16 mouse cellular contexts compared by ENCODE assay signal in genomic region chr12:111271406-111271805, GRCm38 (mm10). TPM values are rescaled to one million over a fixed set of nuclear protein-coding genes. Genes with fewer than 3 reads are reported as not detected.
A peak's percentile ranks its signal among the peaks of the same experiment; 100 is the strongest.
DNase-seq lines count a peak whose midpoint lies in the region; ATAC-seq and TF ChIP-seq lines count a peak whose summit lies in the region.
"Had no signal": no experiment of that assay in that cellular context is flagged by ENCODE, and none has a peak within 500 bp of the region (broad histone marks: within the 10 kb centered on the region; RNA-seq: fewer than 3 reads in every experiment).

No protein-coding gene starts in this region.

- peaks cover 26% of the 10 kb centered on the region for H3K4me1 ChIP-seq in heart, embryonic 16.5 days (ENCODE audit: control insufficient read depth, insufficient read depth, low read length)
- no peaks in the 10 kb centered on the region for H3K4me1 ChIP-seq in heart, adult 2 months (ENCODE audit: control insufficient read depth, insufficient read depth, low read length)
- peaks cover 18% of the 10 kb centered on the region for H3K4me1 ChIP-seq in midbrain, embryonic 11.5 days (ENCODE audit: control insufficient read depth, insufficient read depth, low read length)
- H3K4me1 ChIP-seq in midbrain, postnatal 0 days (ENCODE audit: insufficient read depth, low read length), result peaks cover 9% of the 10 kb centered on the region; the same call in 1 of the 2 replicates
- peaks cover 50% of the 10 kb centered on the region for H3K4me1 ChIP-seq in limb, embryonic 10.5 days
- peaks cover 20% of the 10 kb centered on the region for H3K4me1 ChIP-seq in stomach, embryonic 16.5 days (ENCODE audit: control insufficient read depth, insufficient read depth, low read length)
- H3K4me1 ChIP-seq in lung, adult 2 months (ENCODE audit: control insufficient read depth, insufficient read depth, low read length), result peaks cover 10% of the 10 kb centered on the region

- no peaks in the 10 kb centered on the region for H3K36me3 ChIP-seq in heart, embryonic 16.5 days (ENCODE audit: control insufficient read depth, insufficient read depth)
- H3K36me3 ChIP-seq in heart, adult 2 months (ENCODE audit: control insufficient read depth, insufficient read depth, low read length), result no peaks in the 10 kb centered on the region
- H3K36me3 ChIP-seq in midbrain, embryonic 11.5 days (ENCODE audit: control insufficient read depth, insufficient read depth, low read length), result no peaks in the 10 kb centered on the region
- H3K36me3 ChIP-seq in midbrain, postnatal 0 days (ENCODE audit: insufficient read depth, low read length), result peaks cover under 1% of the 10 kb centered on the region; the same call in 1 of the 2 replicates
- no peaks in the 10 kb centered on the region; the same call in 1 of the 2 replicates for H3K36me3 ChIP-seq in limb, embryonic 10.5 days
- H3K36me3 ChIP-seq in stomach, embryonic 16.5 days (ENCODE audit: control insufficient read depth, insufficient read depth, low read length), result no peaks in the 10 kb centered on the region

- H3K9ac ChIP-seq in heart, embryonic 16.5 days (ENCODE audit: low read length), result no peak overlapping the region
- H3K9ac ChIP-seq in heart, adult 2 months (ENCODE audit: low read depth, low read length), result no peak overlapping the region
- H3K9ac ChIP-seq in midbrain, embryonic 11.5 days (ENCODE audit: low read length), result no peak overlapping the region
- no peak overlapping the region for H3K9ac ChIP-seq in midbrain, postnatal 0 days (replicated peaks; ENCODE audit: low read length, poor library complexity, severe bottlenecking)
- H3K9ac ChIP-seq in stomach, embryonic 16.5 days (ENCODE audit: low read length), result no peak overlapping the region

- H3K4me2 ChIP-seq in heart, embryonic 16.5 days (ENCODE audit: low read depth, low read length), result peak overlapping the region; percentile 33
- no peak overlapping the region for H3K4me2 ChIP-seq in midbrain, embryonic 11.5 days
- H3K4me2 ChIP-seq in midbrain, postnatal 0 days (ENCODE audit: low read depth, low read length, poor library complexity, severe bottlenecking), result no peak overlapping the region
- peak overlapping the region; percentile 32 for H3K4me2 ChIP-seq in stomach, embryonic 16.5 days (ENCODE audit: low read depth, low read length)

- ATAC-seq in heart, embryonic 16.5 days (replicated peaks; ENCODE audit: extremely low read depth, insufficient read depth, low FRiP score), result no peak
- no peak for ATAC-seq in midbrain, embryonic 11.5 days (ENCODE audit: low FRiP score)
- ATAC-seq in midbrain, postnatal 0 days (ENCODE audit: low FRiP score), result no peak
- ATAC-seq in stomach, embryonic 16.5 days (ENCODE audit: insufficient read depth, low FRiP score), result no peak
- ATAC-seq: activated CD4-positive, CD25-positive, alpha-beta regulatory T cell, adult 4 months; CD4-positive, CD25-positive, alpha-beta regulatory T cell, adult 4 months; hindbrain, embryonic 16.5 days had no signal

- TF ChIP-seq POLR2A in heart, adult 2 months (IDR thresholded peaks at IDR 0.05; ENCODE audit: insufficient read depth, low read depth, low read length), result no peak
- TF ChIP-seq POLR2A in lung, adult 2 months (IDR thresholded peaks at IDR 0.05; ENCODE audit: borderline replicate concordance, extremely low read depth, low read depth, low read length), result no peak

- TF ChIP-seq CTCF in heart, adult 2 months (IDR thresholded peaks at IDR 0.05), result no peak
- TF ChIP-seq CTCF in midbrain, postnatal 0 days (IDR thresholded peaks at IDR 0.05), result no peak
- TF ChIP-seq CTCF in lung, adult 2 months (IDR thresholded peaks at IDR 0.05; ENCODE audit: insufficient read depth, low read length), result no peak

- H3K27ac ChIP-seq in heart, embryonic 16.5 days (ENCODE audit: low read length), result no peak overlapping the region
- no peak overlapping the region for H3K27ac ChIP-seq in heart, adult 2 months
- no peak overlapping the region for H3K27ac ChIP-seq in midbrain, embryonic 11.5 days (ENCODE audit: low read depth, low read length)
- no peak overlapping the region for H3K27ac ChIP-seq in midbrain, postnatal 0 days (ENCODE audit: low read depth, low read length)
- H3K27ac ChIP-seq in limb, embryonic 10.5 days, result no peak overlapping the region
- H3K27ac ChIP-seq in stomach, embryonic 16.5 days (ENCODE audit: low read length), result no peak overlapping the region

- peaks cover 70% of the 10 kb centered on the region for H3K27me3 ChIP-seq in heart, embryonic 16.5 days (ENCODE audit: control insufficient read depth, insufficient read depth, low read length)
- peaks cover 37% of the 10 kb centered on the region for H3K27me3 ChIP-seq in heart, adult 2 months (ENCODE audit: control insufficient read depth, insufficient read depth, low read length)
- H3K27me3 ChIP-seq in midbrain, embryonic 11.5 days (ENCODE audit: control insufficient read depth, insufficient read depth, low read length), result peaks cover 70% of the 10 kb centered on the region
- peaks cover 55% of the 10 kb centered on the region for H3K27me3 ChIP-seq in midbrain, postnatal 0 days (ENCODE audit: insufficient read depth, low read length)
- H3K27me3 ChIP-seq in limb, embryonic 10.5 days (ENCODE audit: low read depth, poor library complexity, severe bottlenecking), result peaks cover 78% of the 10 kb centered on the region
- peaks cover 66% of the 10 kb centered on the region for H3K27me3 ChIP-seq in stomach, embryonic 16.5 days (ENCODE audit: control insufficient read depth, insufficient read depth, low read length)

- intact Hi-C loops in heart, adult 2 months (cut with DNase I), result loop anchor here (5.0 to 10.0 kb wide), 2 partner anchors 141 to 193 kb away; no protein-coding TSS in a partner anchor

- H3K4me3 ChIP-seq in heart, embryonic 16.5 days (ENCODE audit: low read length), result peak overlapping the region; percentile 10
- H3K4me3 ChIP-seq in heart, adult 2 months, result no peak overlapping the region
- no peak overlapping the region for H3K4me3 ChIP-seq in midbrain, embryonic 11.5 days (ENCODE audit: low read depth, low read length)
- no peak overlapping the region for H3K4me3 ChIP-seq in midbrain, postnatal 0 days (ENCODE audit: low read depth, low read length)
- H3K4me3 ChIP-seq in limb, embryonic 10.5 days, result peak overlapping the region; percentile 35
- H3K4me3 ChIP-seq in stomach, embryonic 16.5 days (replicated peaks; ENCODE audit: low read length), result peak overlapping the region; percentile 24
- H3K4me3 ChIP-seq in lung, adult 2 months (replicated peaks; ENCODE audit: extremely low read depth, low read depth, low read length), result no peak overlapping the region

- H3K9me3 ChIP-seq in heart, embryonic 16.5 days (replicated peaks; ENCODE audit: control insufficient read depth, low read length), result no peaks in the 10 kb centered on the region
- no peaks in the 10 kb centered on the region for H3K9me3 ChIP-seq in midbrain, embryonic 11.5 days (ENCODE audit: control insufficient read depth, low read length)
- no peaks in the 10 kb centered on the region for H3K9me3 ChIP-seq in midbrain, postnatal 0 days (ENCODE audit: low read length)
- H3K9me3 ChIP-seq in limb, embryonic 10.5 days (replicated peaks), result no peaks in the 10 kb centered on the region
- no peaks in the 10 kb centered on the region for H3K9me3 ChIP-seq in stomach, embryonic 16.5 days (replicated peaks; ENCODE audit: control insufficient read depth, low read length)

- no peak for DNase-seq in heart, adult 2 months
- DNase-seq in midbrain, embryonic 11.5 days (ENCODE audit: low spot score, missing footprints), result peak; percentile 86
- no peak for DNase-seq in midbrain, postnatal 0 days (ENCODE audit: low spot score)
- peak; percentile 50 for DNase-seq in limb, embryonic 10.5 days (ENCODE audit: low spot score)
- DNase-seq in gastrocnemius, postnatal 4 days (ENCODE audit: low spot score in 2 of 2), result no peak
- no peak for DNase-seq in lung, adult 2 months
- DNase-seq: embryo, embryonic 11 days; lung, postnatal 36 days; right cerebral cortex, postnatal 25 days; thymus, adult 2 months had no signal

- 6% methylated on average over 27 of the region's 28 CpGs for WGBS in heart, embryonic 16.5 days
- 6% methylated on average over 28 of the region's 28 CpGs for WGBS in heart, adult 2 months
- WGBS in midbrain, embryonic 11.5 days, result 9% methylated on average over 26 of the region's 28 CpGs
- 7% methylated on average over 23 of the region's 28 CpGs for WGBS in midbrain, postnatal 0 days
- 5% methylated on average over 28 of the region's 28 CpGs for WGBS in limb, embryonic 10.5 days
- whole genome bisulfite sequencing in stomach, embryonic 16.5 days, result 8% methylated on average over 28 of the region's 28 CpGs
- WGBS in lung, adult 2 months, result 6% methylated on average over 26 of the region's 28 CpGs

- H3K79me2 ChIP-seq in heart, adult 2 months (replicated peaks; ENCODE audit: control insufficient read depth, insufficient read depth, low read length), result no peaks in the 10 kb centered on the region

- no peak for TF ChIP-seq EP300 in heart, adult 2 months (IDR thresholded peaks at IDR 0.05; ENCODE audit: insufficient read depth, low read depth, low read length)

RNA-seq across cellular contexts. Expression of gene Amn, which starts 0.5 kb away (rescaled TPM):
- polyA plus RNA-seq in heart, embryonic 16.5 days (2015; fragmentation: Nextera tagmentation; extraction: Ambion mirVana), result 1.8 and 2.4 TPM in 2 replicates
- total RNA-seq in heart, adult 2 months (2021), result not detected
- not detected in 2 replicates for polyA plus RNA-seq in heart, adult 2 months (2012; rRNA removed)
- polyA plus RNA-seq in midbrain, embryonic 11.5 days (2014; fragmentation: Nextera tagmentation; extraction: Ambion mirVana), result 0.22 TPM in 1 of 2 replicates, not detected in the other
- total RNA-seq in midbrain, postnatal 0 days (2014; rRNA removed), result 45.2 and 65.8 TPM in 2 replicates
- polyA plus RNA-seq in midbrain, postnatal 0 days (2015; fragmentation: Nextera tagmentation; extraction: Ambion mirVana), result 82.7 and 101 TPM in 2 replicates
- 0.30 and 0.33 TPM in 2 replicates for polyA plus RNA-seq in limb, embryonic 10.5 days (2016; fragmentation: Nextera tagmentation; extraction: Ambion mirVana)
- polyA plus RNA-seq in stomach, embryonic 16.5 days (2015; fragmentation: Nextera tagmentation; extraction: Ambion mirVana), result 11.3 and 16.3 TPM in 2 replicates
- total RNA-seq in gastrocnemius, postnatal 4 days (2021), result under 1 TPM in 1 of 2 experiments, not detected in 1; 0.44 TPM
- polyA plus RNA-seq in lung, adult 2 months (2012; rRNA removed), result 0.43 and 0.66 TPM in 2 replicates
- polyA plus RNA-seq: activated CD4-positive, CD25-positive, alpha-beta regulatory T cell, adult 4 months; CD4-positive, CD25-positive, alpha-beta regulatory T cell, adult 4 months; neural tube, embryonic 11.5 days had no signal

Comparison
In these comparisons a context has a peak if more than half of its experiments do, and no peak if none do; other contexts are left out.
1. H3K4me3 ChIP-seq: peak in heart, embryonic 16.5 days (single experiment), limb, embryonic 10.5 days (single experiment) and stomach, embryonic 16.5 days (single experiment); none in heart, adult 2 months (single experiment), midbrain, embryonic 11.5 days (single experiment), midbrain, postnatal 0 days (single experiment) and lung, adult 2 months (single experiment).
2. DNase-seq: peak in midbrain, embryonic 11.5 days (single experiment) and limb, embryonic 10.5 days (single experiment); none in heart, adult 2 months (0 of 2), midbrain, postnatal 0 days (single experiment), gastrocnemius, postnatal 4 days (0 of 2) and lung, adult 2 months (single experiment).
3. H3K4me2 ChIP-seq: peak in heart, embryonic 16.5 days (single experiment) and stomach, embryonic 16.5 days (single experiment); none in midbrain, embryonic 11.5 days (single experiment) and midbrain, postnatal 0 days (single experiment).